Mouse (Mus musculus) heart, postnatal 0 days (tissue): ENCODE measurements at regions not wholly inside any gene's neighbourhood (a gene's known extent, or its start where the extent isn't known, plus 50 kb on each side); places are given as distances from the start of the nearest gene placed in this dataset.

Experiments used
- CTCF ChIP-seq: IDR thresholded peaks from 2 replicates; pipeline ENCODE4 v1.5.1; 2016; ENCODE audit warnings: antibody characterized with exemption, control low read depth, low read depth
- EP300 ChIP-seq: IDR thresholded peaks from 2 replicates; pipeline ENCODE4 v1.6.1; 2016; ENCODE audit warnings: antibody characterized with exemption, low read depth

GRCm38 (mm10) chr13:10504211-10504610 is 143.6 kb upstream of the Chrm3 start:
- TF ChIP-seq EP300: no peak
- TF ChIP-seq CTCF: no peak
